In the genomic region with DNA sequence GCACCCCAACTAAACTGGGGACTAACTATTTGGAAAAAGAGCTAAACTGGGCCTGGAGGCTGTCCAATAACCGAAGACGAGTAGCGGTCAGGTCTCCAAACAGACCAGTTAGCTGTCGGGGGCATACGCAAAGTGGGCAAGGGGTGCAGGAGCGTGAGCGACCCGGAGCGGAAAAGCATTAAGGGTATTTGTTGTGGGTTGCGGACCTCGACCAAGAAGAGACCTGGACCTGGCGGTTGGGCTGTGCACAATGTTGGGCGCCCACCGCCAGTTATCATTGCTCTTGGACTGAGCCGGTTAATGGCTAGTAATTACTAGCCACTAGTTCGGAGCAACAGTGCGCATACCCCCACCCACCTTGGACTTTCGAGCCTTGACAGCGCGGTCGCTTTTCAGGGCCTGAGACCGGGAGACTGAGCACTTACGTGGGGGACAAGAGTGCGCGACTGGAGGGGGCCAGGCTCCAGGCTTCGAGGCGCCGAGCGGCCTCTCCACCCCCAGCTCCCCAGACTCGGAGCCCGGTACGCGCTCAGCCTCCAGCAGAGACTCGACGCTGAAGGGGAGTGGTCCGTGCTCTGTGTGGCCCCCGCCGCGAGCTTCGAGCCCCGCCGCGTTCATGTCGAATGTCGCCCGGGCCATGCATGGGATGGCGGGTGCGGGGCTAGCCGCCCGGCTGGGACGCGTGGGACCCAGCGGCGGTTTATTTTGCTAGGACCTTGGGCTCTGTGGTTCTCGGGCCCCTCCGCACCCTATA, we compare ENCODE assay signal across 7 mouse cellular contexts. TPM values are rescaled to one million over a fixed set of nuclear protein-coding genes. Genes with fewer than 3 reads are reported as not detected.
A peak's percentile ranks its signal among the peaks of the same experiment; 100 is the strongest.
DNase-seq lines count a peak whose midpoint lies in the region; ATAC-seq and TF ChIP-seq lines count a peak whose summit lies in the region.

Gene Msx3 (minus strand): TSS at position 729 of the 754 bp plus-strand sequence.

- H3K9me3 ChIP-seq in forebrain, embryonic 12.5 days: no peaks in the 10 kb centered on the region
- H3K9me3 ChIP-seq in liver, embryonic 14.5 days (ENCODE audit: control insufficient read depth, low read length): no peaks in the 10 kb centered on the region

- H3K4me2 ChIP-seq in forebrain, embryonic 12.5 days: peak within 1 kb of the TSS; percentile 63
- H3K4me2 ChIP-seq in liver, embryonic 14.5 days (ENCODE audit: low read depth): peak within 1 kb of the TSS; percentile 46

- no peak for TF ChIP-seq POLR2A in thymus, adult 2 months (IDR thresholded peaks at IDR 0.05; ENCODE audit: control insufficient read depth, extremely low read depth, insufficient read depth, low read length, poor library complexity)

- peak within 1 kb of the TSS; percentile 26 for H3K4me3 ChIP-seq in thymus, adult 2 months (ENCODE audit: control insufficient read depth, insufficient read depth, low read length)
- peak within 1 kb of the TSS; percentile 41 for H3K4me3 ChIP-seq in forebrain, embryonic 12.5 days (replicated peaks)
- peak within 1 kb of the TSS; percentile 22 to 30 for H3K4me3 ChIP-seq in liver, embryonic 14.5 days (ENCODE audit: insufficient read depth in 1 of 2, low read depth in 2 of 2, low read length in 2 of 2)

- 4% methylated on average over 56 of the region's 56 CpGs for WGBS in thymus, adult 2 months
- WGBS in forebrain, embryonic 12.5 days: under 1% methylated on average over 55 of the region's 56 CpGs
- WGBS in liver, embryonic 14.5 days (ENCODE audit: insufficient replicate concordance): 2% methylated on average over 56 of the region's 56 CpGs

- ATAC-seq in forebrain, embryonic 12.5 days (ENCODE audit: low FRiP score): peak; percentile 39
- no peak for ATAC-seq in liver, embryonic 14.5 days (ENCODE audit: insufficient read depth)

- peaks cover 21% of the 10 kb centered on the region for H3K27me3 ChIP-seq in thymus, adult 2 months (ENCODE audit: control insufficient read depth, insufficient read depth, low read length)
- peaks cover 96% of the 10 kb centered on the region for H3K27me3 ChIP-seq in forebrain, embryonic 12.5 days
- H3K27me3 ChIP-seq in liver, embryonic 14.5 days (ENCODE audit: control insufficient read depth, insufficient read depth, low read length): peaks cover 79% of the 10 kb centered on the region

- no peak for TF ChIP-seq EP300 in liver, embryonic 14.5 days (IDR thresholded peaks at IDR 0.05; ENCODE audit: low read depth)

- peak within 1 kb of the TSS; percentile 33; the same call in 1 of the 2 replicates for H3K9ac ChIP-seq in forebrain, embryonic 12.5 days
- no peak within 1 kb of the TSS for H3K9ac ChIP-seq in liver, embryonic 14.5 days (replicated peaks)

- H3K27ac ChIP-seq in thymus, adult 2 months (ENCODE audit: control insufficient read depth, insufficient read depth, low read length): no peak within 1 kb of the TSS
- no peak within 1 kb of the TSS for H3K27ac ChIP-seq in forebrain, embryonic 12.5 days
- H3K27ac ChIP-seq in liver, embryonic 14.5 days: no peak within 1 kb of the TSS

- peaks cover 23% of the 10 kb centered on the region for H3K4me1 ChIP-seq in thymus, adult 2 months (replicated peaks; ENCODE audit: control insufficient read depth, insufficient read depth, low read length)
- peaks cover 26% of the 10 kb centered on the region for H3K4me1 ChIP-seq in forebrain, embryonic 12.5 days
- no peaks in the 10 kb centered on the region for H3K4me1 ChIP-seq in liver, embryonic 14.5 days (replicated peaks; ENCODE audit: control insufficient read depth in 2 of 2, insufficient read depth in 2 of 2, low read length in 1 of 2)

- no peak for TF ChIP-seq CTCF in thymus, adult 2 months (IDR thresholded peaks at IDR 0.05; ENCODE audit: borderline replicate concordance, control insufficient read depth, extremely low read depth, insufficient read depth, low read length, poor library complexity)
- no peak for TF ChIP-seq CTCF in liver, embryonic 14.5 days (IDR thresholded peaks at IDR 0.05; ENCODE audit: low read depth)

- DNase-seq in thymus, adult 2 months: no peak
- DNase-seq in thymus, postnatal 10 days (ENCODE audit: low spot score in 2 of 2): no peak
- no peak for DNase-seq in liver, embryonic 14.5 days (ENCODE audit: low read depth in 3 of 3, low spot score in 3 of 3)
- no peak for DNase-seq in c-Kit-positive CD71-positive TER-119-positive erythroid progenitor cells, embryonic 14.5 days (ENCODE audit: low spot score)
- no peak for DNase-seq in cerebellum, adult 11 months
- DNase-seq in thymus, postnatal 25 days: no peak

- no peaks in the 10 kb centered on the region for H3K36me3 ChIP-seq in thymus, adult 2 months (ENCODE audit: control insufficient read depth, insufficient read depth, low read length)
- no peaks in the 10 kb centered on the region for H3K36me3 ChIP-seq in forebrain, embryonic 12.5 days (replicated peaks)
- no peaks in the 10 kb centered on the region for H3K36me3 ChIP-seq in liver, embryonic 14.5 days (replicated peaks; ENCODE audit: control insufficient read depth, insufficient read depth, low read depth)

RNA-seq across cellular contexts. Expression of gene Msx3, which starts in this region (rescaled TPM):
- 1.4 TPM in 2 replicates for polyA plus RNA-seq in thymus, adult 2 months (2012; rRNA removed)
- 2.3 and 3.1 TPM in 2 replicates for polyA plus RNA-seq in forebrain, embryonic 12.5 days (2016; fragmentation: Nextera tagmentation; extraction: Ambion mirVana)
- not detected in 2 replicates for polyA plus RNA-seq in liver, embryonic 14.5 days (2012; rRNA removed)
- polyA plus RNA-seq in liver, embryonic 14.5 days (2014; fragmentation: Nextera tagmentation; extraction: Ambion mirVana): not detected in 2 replicates
